Mouse (Mus musculus) forebrain, embryonic 16.5 days (tissue): ENCODE data around the gene Ankrd63. TPM values are rescaled to one million over a fixed set of nuclear protein-coding genes. Genes with fewer than 3 reads are reported as not detected.

Source experiments
- ATAC-seq: fragments of 200-750 bp; cut with Nextera tagmentation; 2 replicates; pipeline ENCODE4 v1.8.0; 2017; ENCODE audit warnings: mild to moderate bottlenecking, moderate library complexity
- H3K27ac ChIP-seq: fragments of 300-500 bp; sonication (generic); 2 replicates; pipeline ENCODE4 v1.5.1; 2014; ENCODE audit warnings: low read length, control low read depth
- H3K27me3 ChIP-seq: fragments of 300-500 bp; sonication (generic); replicated peaks from 2 replicates; pipeline ENCODE4 v1.6.1; 2014; ENCODE audit warnings: low read length; ENCODE audit not compliant: control insufficient read depth, insufficient read depth
- H3K36me3 ChIP-seq: fragments of 300-500 bp; sonication (generic); 2 replicates; pipeline ENCODE4 v1.6.1; 2014; ENCODE audit not compliant: control insufficient read depth, insufficient read depth
- H3K4me1 ChIP-seq: fragments of 300-500 bp; sonication (generic); replicated peaks from 2 replicates; pipeline ENCODE4 v1.6.1; 2014; ENCODE audit warnings: low read length; ENCODE audit not compliant: control insufficient read depth, insufficient read depth
- H3K4me2 ChIP-seq: fragments of 300-500 bp; sonication (generic); 2 replicates; pipeline ENCODE4 v1.6.1; 2014; ENCODE audit warnings: mild to moderate bottlenecking, low read length, control low read depth
- H3K4me3 ChIP-seq: fragments of 300-500 bp; sonication (generic); replicated peaks from 2 replicates; pipeline ENCODE4 v1.5.1; 2014; ENCODE audit warnings: mild to moderate bottlenecking, low read length, control low read depth
- H3K9ac ChIP-seq: fragments of 300-500 bp; sonication (generic); replicated peaks from 2 replicates; pipeline ENCODE4 v1.6.1; 2014; ENCODE audit warnings: low read depth, low read length, control low read depth
- H3K9me3 ChIP-seq: fragments of 300-500 bp; sonication (generic); 2 replicates; pipeline ENCODE4 v1.6.1; 2016; ENCODE audit warnings: low read length; ENCODE audit not compliant: control insufficient read depth
- WGBS: fragments of 180-500 bp; shearing (Covaris S2); extraction: QIAGEN DNeasy Blood & Tissue Kit; methylation state at CpG from one replicate; pipeline ENCODE4 v1.1.7; 2014; 5-methylcytosine and 5-hydroxymethylcytosine counted together
- polyA plus RNA-seq: library from polyadenylated mRNA; unstranded; fragments of >200 nt; fragmentation: Nextera tagmentation; extraction: Ambion mirVana; gene quantifications from 2 replicates; pipeline ENCODE4 v1.2.1, GENCODE M21; 2015

Ankrd63 gene
- polyA plus RNA-seq, 1 experiment from 2014 or later: 0.43 TPM

DNA sequence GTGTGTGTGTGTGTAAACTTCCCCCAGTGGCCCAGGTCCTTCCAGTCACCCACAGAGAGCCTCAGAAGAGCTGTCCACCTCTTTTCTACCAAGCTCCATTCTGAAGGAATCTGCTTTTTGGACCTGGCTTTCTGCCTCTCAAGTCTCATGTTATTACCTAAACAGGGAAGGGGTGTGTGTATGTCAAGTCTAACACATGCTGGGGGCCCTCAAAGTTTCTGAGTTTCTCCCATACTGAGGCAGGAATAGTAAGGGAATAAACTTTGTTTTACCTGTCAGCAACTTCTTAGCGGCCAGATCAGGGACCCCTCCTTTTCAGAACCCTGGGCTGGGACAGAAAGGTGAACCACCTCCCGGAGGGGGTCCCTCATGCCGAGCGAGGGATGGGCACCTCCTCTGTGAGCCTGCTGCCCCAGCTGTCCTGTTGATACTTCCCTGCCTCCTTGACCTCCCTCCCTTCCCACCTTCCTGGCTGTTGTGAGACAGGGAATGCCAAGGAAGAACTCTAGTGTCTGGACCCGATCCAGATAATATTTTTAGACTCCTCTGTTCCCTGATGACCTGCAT, 6.4 kb downstream of the Ankrd63 start:
- peaks cover 23% of the 10 kb centered on the region for H3K4me1 ChIP-seq
- 47% methylated on average over 5 of the region's 5 CpGs for WGBS
- no peak for ATAC-seq
- H3K27ac ChIP-seq: no peak overlapping the region
- peaks cover 48% of the 10 kb centered on the region for H3K27me3 ChIP-seq
- no peak overlapping the region for H3K4me2 ChIP-seq
- H3K9ac ChIP-seq: no peak overlapping the region
- no peaks in the 10 kb centered on the region for H3K9me3 ChIP-seq
- no peak overlapping the region for H3K4me3 ChIP-seq
- no peaks in the 10 kb centered on the region for H3K36me3 ChIP-seq

DNA sequence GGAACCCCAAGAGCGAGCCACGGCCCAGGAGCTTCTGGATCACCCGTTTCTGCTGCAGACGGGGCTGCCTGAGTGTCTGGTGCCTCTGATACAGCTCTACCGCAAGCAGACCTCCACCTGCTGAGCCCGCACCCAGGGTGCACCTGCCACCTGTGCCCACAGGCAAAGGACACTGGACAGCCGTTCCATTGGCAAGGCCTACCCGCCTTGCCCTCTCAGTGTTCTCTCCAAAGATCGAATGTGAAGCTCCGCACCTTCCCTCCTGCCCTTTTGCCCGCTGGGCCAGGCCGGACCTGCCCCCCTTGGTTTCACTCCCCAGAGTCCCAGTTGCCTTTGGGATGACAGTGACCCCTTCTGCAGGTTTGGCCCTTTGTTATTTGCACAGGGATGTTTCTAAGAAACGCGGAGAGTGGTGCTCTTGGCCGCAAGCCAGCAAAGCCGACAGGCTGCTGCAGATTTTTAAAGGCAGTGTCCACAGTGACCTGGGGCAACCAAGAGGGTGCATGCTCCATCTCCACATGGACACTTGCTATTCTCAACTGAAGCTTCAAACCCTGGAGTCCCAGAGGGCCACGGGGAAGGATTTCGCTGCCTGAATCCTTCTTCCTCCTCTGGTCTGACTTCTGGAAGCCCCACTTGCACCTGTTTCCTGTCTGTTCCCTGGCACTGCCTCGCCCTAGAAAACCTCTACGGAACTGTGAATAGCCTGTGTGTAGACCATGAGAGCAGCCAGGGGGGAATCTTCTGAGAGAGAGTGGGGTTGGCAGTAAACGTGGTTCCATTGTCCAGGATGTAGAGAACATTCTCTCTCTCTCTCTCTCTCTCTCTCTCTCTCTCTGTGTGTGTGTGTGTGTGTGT, 7.1 kb downstream of the Ankrd63 start:
- no peak for ATAC-seq
- no peak overlapping the region for H3K4me3 ChIP-seq
- H3K27ac ChIP-seq: no peak overlapping the region
- 50% methylated on average over 21 of the region's 21 CpGs for WGBS
- H3K27me3 ChIP-seq: peaks cover 41% of the 10 kb centered on the region
- no peak overlapping the region for H3K9ac ChIP-seq
- no peaks in the 10 kb centered on the region for H3K9me3 ChIP-seq
- H3K4me1 ChIP-seq: peaks cover 20% of the 10 kb centered on the region
- H3K36me3 ChIP-seq: no peaks in the 10 kb centered on the region
- H3K4me2 ChIP-seq: no peak overlapping the region

DNA sequence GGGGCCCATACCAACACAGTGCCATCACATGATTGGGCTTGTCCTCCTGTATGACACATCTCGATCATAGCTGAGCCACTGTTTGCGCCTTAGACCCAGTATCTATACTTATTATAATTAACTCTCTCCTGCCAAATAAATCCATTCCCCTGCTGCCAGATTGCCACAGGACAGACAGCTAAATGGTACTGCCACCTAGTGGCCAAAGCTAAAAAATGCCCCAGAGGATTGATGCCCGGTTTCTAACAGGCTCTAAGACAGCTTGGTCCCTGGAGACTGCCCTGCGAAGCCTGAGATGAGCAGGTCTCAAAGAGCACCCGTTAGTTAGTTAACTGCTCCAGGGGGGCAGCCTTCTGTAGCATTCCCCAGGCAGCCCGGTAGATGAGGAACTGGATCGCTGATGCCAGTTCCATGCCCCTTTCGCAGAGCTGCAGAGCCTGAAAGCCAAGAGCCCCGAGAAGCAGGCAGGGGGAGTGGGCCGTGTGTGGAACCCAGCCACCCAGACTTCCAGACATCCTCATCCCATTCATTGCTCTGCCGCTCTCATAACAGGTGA, 8.0 kb downstream of the Ankrd63 start:
- H3K27ac ChIP-seq: no peak overlapping the region
- H3K36me3 ChIP-seq: no peaks in the 10 kb centered on the region
- H3K9me3 ChIP-seq: no peaks in the 10 kb centered on the region
- 24% methylated on average over 11 of the region's 11 CpGs for WGBS
- H3K4me1 ChIP-seq: peaks cover 15% of the 10 kb centered on the region
- H3K4me2 ChIP-seq: no peak overlapping the region
- H3K27me3 ChIP-seq: peaks cover 31% of the 10 kb centered on the region
- H3K4me3 ChIP-seq: no peak overlapping the region
- H3K9ac ChIP-seq: no peak overlapping the region
- peak; percentile 23; the same call in 1 of the 2 replicates for ATAC-seq

DNA sequence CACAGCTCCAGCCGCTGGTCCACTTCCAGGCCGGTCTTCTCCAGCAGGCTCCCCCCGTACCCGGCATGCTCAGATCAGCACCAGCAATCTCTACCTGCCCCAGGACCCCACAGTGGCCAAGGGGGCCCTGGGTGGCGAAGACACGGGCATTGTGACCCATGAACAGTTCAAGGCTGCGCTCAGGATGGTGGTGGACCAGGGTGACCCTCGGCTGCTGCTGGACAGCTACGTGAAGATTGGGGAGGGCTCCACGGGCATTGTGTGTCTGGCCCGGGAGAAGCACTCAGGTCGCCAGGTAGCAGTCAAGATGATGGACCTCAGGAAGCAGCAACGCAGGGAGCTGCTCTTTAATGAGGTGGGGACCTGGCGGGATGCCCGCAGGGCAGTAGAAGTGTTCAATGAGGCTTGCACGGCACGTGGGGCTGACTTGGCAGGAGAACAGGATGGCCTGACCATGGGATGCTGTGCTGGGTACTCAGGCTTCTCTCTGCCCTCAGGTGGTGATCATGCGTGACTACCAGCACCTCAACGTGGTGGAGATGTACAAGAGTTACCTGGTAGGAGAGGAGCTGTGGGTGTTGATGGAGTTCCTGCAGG, 10.3 kb downstream of the Ankrd63 start:
- H3K36me3 ChIP-seq: no peaks in the 10 kb centered on the region
- no peak for ATAC-seq
- H3K9me3 ChIP-seq: no peaks in the 10 kb centered on the region
- H3K4me3 ChIP-seq: no peak overlapping the region
- H3K4me2 ChIP-seq: no peak overlapping the region
- H3K9ac ChIP-seq: no peak overlapping the region
- H3K27me3 ChIP-seq: peaks cover 15% of the 10 kb centered on the region; the same call in 1 of the 2 replicates
- no peak overlapping the region for H3K27ac ChIP-seq
- peaks cover 7% of the 10 kb centered on the region for H3K4me1 ChIP-seq
- WGBS: 70% methylated on average over 19 of the region's 19 CpGs

DNA sequence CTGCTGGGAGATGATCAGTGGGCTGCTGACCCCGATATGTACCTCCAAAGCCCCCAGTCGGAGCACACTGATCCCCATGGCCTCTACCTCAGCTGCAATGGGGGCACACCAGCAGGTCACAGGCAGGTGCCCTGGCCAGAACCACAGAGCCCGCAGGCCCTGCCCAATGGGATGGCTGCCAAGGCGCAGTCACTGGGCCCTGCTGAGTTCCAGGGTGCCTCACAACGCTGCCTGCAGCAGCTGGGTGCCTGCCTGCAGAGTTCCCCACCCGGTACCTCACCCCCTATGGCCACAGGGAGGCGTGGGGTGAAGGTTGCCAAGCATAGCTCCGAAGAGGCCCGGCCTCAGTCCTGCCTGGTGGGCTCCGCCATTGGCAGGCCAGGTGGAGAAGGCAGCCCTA, 13.9 kb downstream of the Ankrd63 start:
- Histone ChIP-seq H3K27me3 (peaks cover 3% of the 10 kb centered on the region; the same call in 1 of the 2 replicates), H3K27ac (no peak overlapping the region), H3K4me2 (no peak overlapping the region), H3K4me3 (no peak overlapping the region), H3K36me3 (no peaks in the 10 kb centered on the region), H3K4me1 (no peaks in the 10 kb centered on the region), H3K9ac (no peak overlapping the region), H3K9me3 (no peaks in the 10 kb centered on the region)
- no peak for ATAC-seq
- 76% methylated on average over 10 of the region's 10 CpGs for WGBS

DNA sequence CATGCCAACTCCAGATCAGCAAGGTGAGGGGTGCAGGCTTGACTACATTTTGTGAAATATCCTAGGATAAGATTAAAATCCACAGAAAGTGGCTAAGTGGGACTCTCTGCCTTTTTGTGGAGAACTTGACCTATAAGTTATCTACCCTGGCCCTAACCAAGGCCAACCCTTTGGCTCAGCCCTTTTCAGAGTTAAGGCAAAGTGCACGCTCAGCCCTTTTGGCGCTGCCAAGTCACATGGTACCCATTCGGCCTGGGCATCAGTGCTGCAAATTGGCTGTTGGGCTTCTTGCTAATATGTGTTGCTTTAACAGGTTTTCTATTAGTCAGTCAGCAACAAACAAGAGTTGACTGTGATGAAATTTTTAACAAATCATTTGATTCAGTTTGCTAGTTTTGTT, 16.0 kb downstream of the Ankrd63 start:
- no peaks in the 10 kb centered on the region for H3K27me3 ChIP-seq
- H3K9me3 ChIP-seq: no peaks in the 10 kb centered on the region
- H3K4me2 ChIP-seq: no peak overlapping the region
- no peak overlapping the region for H3K27ac ChIP-seq
- peaks cover 1% of the 10 kb centered on the region; the same call in 1 of the 2 replicates for H3K4me1 ChIP-seq
- no peak overlapping the region for H3K9ac ChIP-seq
- no peak overlapping the region for H3K4me3 ChIP-seq
- H3K36me3 ChIP-seq: no peaks in the 10 kb centered on the region
- ATAC-seq: no peak
- WGBS: 90% methylated on average over 3 of the region's 3 CpGs

DNA sequence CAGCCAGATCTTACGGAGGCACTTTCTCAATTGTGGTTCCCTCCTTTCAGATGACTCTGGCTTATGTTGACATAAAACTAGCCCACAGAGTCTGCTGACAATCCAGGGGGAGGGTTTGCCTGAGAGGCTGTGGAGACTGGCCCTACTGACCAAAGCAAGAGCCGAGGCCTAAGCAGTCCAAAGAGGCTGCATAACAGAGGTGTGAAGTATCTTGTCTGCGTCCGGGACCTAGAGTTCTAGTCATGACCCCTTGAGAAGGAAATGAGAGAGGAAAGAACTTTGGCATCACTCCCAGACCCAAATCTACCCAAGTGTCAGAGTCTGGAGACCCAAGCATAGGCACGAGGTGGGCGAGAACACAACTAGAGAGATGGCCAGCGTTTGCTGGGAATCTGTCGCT, 17.1 kb downstream of the Ankrd63 start:
- no peaks in the 10 kb centered on the region for H3K36me3 ChIP-seq
- WGBS: 86% methylated on average over 8 of the region's 8 CpGs
- peaks cover 6% of the 10 kb centered on the region; the same call in 1 of the 2 replicates for H3K4me1 ChIP-seq
- H3K9ac ChIP-seq: no peak overlapping the region
- H3K9me3 ChIP-seq: no peaks in the 10 kb centered on the region
- H3K4me3 ChIP-seq: no peak overlapping the region
- H3K27ac ChIP-seq: no peak overlapping the region
- H3K4me2 ChIP-seq: no peak overlapping the region
- H3K27me3 ChIP-seq: no peaks in the 10 kb centered on the region
- no peak for ATAC-seq

DNA sequence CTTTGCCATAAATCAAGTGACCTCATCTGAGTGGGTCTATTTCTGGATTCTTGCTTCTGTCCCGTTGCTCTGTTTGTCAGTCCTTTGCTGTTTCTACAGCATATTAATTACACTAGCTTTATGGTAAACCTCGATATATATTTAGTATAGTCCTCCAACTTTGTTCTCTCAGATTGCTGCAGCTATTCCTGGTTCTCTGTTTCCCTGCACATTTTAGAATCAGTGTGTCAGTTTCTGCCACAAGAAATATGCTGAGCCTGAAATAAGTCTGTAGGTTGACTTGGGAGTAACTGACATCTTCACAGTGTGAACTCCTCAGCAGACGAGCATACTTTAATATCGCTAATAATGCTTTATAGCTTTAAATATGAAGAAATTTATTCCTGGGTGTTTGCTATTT, 18.7 kb downstream of the Ankrd63 start:
- 89% methylated on average over 4 of the region's 4 CpGs for WGBS
- peaks cover 6% of the 10 kb centered on the region; the same call in 1 of the 2 replicates for H3K4me1 ChIP-seq
- no peak overlapping the region for H3K4me3 ChIP-seq
- H3K27ac ChIP-seq: no peak overlapping the region
- no peak overlapping the region for H3K9ac ChIP-seq
- no peak overlapping the region for H3K4me2 ChIP-seq
- no peaks in the 10 kb centered on the region for H3K9me3 ChIP-seq
- no peak for ATAC-seq
- H3K36me3 ChIP-seq: no peaks in the 10 kb centered on the region
- H3K27me3 ChIP-seq: no peaks in the 10 kb centered on the region

DNA sequence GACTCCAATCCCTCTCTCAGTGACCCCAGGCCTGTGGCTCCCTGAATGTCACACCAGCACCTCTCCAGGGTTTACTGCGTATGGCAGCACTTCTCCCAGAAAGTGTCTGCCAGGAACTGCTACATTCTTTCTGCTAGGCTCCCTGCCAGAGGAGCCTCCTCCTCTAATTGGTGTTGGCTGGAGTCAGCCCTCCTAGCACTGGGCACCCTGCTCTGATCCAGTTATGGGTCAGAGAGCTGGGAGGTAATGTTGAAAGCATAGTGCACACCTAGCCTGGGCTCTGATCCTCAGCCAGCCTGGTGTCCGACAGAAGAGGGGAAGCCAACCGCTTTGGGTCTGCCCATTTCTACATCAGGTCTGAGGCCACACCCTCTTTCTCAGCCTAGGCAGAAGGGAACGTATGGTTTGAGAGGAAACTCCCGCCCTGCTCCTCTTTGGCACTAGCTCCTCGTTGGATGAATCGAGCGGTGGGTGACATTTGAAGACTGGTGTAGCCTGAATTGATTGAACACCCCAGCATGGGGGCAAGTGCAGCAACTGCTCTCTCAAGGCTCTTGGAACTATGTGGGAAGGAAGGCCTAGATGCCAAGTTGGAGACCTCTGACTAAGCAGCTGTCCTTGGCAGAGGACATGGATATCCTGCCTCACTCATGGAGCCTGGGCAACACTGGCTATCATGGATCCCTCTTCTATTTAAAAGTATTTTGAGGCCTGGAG, 21.1 kb downstream of the Ankrd63 start:
- Histone ChIP-seq H3K9me3 (no peaks in the 10 kb centered on the region), H3K9ac (no peak overlapping the region)
- peak; percentile 18; the same call in 1 of the 2 replicates for ATAC-seq

More for the DNA sequence above, 21.1 kb downstream of the Ankrd63 start:
- WGBS: 48% methylated on average over 8 of the region's 8 CpGs
- Histone ChIP-seq H3K27me3 (peaks cover 13% of the 10 kb centered on the region), H3K36me3 (no peaks in the 10 kb centered on the region), H3K27ac (no peak overlapping the region), H3K4me3 (no peak overlapping the region), H3K4me1 (peaks cover 7% of the 10 kb centered on the region), H3K4me2 (no peak overlapping the region)
